Mouse (Mus musculus) activated CD4-positive, CD25-positive, alpha-beta regulatory T cell (primary cell): ENCODE measurements around the gene C1d. TPM values are rescaled to one million over a fixed set of nuclear protein-coding genes. Genes with fewer than 3 reads are reported as not detected.

Source experiments
- polyA plus RNA-seq, 2 experiments: library from polyadenylated mRNA; unstranded; fragments of 100-300 nt; shearing (Covaris generic); gene quantifications; one replicate each; pipeline ENCODE4 v1.2.1; 2017

The C1d gene
- 10 to 100 TPM; 54.9 to 87.0 TPM for polyA plus RNA-seq

DNA sequence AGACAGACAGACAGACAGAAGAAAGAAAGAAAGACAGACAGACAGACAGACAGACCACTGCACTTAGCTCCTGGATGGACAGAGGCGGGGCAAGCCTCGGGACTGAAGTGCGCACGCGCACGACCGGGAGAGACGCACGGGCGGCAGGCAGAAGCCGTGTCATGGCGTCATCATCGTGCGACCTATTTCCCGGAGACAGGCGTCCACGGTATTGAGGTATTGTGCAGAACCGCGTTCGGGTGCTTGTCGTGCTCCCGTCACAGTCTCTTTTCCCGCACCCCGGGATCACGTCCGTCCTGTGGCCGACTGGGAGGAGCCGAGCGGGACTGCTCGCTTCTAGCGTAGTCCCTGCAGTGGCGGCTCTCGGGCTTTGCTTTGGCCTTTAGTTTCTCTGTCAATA is at the start of gene C1d:
C1d (plus strand) TSS at position 137 of the 400 bp plus-strand sequence.

DNA sequence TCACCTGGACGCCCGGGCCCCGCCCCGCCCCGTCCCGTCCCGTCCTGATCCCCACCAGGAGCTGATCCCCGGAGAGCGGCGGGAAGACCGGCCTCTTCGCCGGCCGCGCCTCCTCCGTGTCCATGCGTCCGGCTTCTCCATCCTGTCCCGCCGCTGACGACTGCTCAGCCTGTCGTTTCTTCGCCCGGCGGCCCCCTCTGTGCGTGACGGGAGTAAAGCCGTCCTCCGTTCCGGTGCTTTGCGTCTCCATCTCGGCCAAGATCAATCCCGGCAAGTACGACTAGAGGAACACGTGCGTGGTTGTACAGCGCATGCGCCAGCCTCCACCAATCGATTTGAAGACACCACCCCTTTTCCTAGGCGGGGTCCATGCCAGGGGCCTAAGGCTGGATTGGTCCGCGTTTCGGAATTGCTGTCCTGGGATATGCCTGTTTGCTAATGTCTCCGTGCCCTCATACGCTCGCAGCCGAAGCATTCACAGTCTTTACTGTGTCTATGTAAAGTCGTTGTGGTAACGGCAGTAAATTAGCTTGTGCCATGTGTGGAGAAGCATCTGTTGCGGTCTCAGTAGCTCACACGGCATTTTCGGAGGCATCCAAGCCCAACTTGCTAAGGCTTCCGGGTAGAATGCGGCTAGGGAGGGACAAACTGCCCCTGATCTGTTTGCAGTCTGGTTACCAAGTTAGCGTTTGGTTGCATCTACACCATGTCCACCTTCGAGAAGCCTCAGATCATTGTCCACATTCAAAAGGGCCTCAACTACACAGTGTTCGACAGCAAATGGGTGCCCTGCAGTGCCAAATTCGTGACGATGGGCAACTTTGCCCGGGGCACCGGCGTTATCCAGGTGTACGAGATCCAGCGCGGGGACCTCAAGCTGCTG is 45.9 kb upstream of the C1d start, which contains the start of gene Pno1:
Pno1 (minus strand) TSS at position 311 of the 883 bp plus-strand sequence.

Other genes with a start within 250 kb of the C1d start
- 1 to 10 TPM; 3.5 to 4.0 TPM for gene Cnrip1, start 206.0 kb upstream of the C1d start, polyA plus RNA-seq
- 1 to 10 TPM; 4.7 to 5.7 TPM for gene Plek, start 205.2 kb upstream of the C1d start, polyA plus RNA-seq
- gene Ppp3r1, start 98.3 kb upstream of the C1d start, polyA plus RNA-seq = 100 to 1,000 TPM in 1 of 2 experiments, 10 to 100 TPM in 1; 93.5 to 106 TPM
- 10 to 100 TPM; 23.0 to 29.9 TPM for gene Wdr92, start 75.5 kb upstream of the C1d start, polyA plus RNA-seq
- 10 to 100 TPM; 48.8 to 54.7 TPM for gene Pno1, start 46.0 kb upstream of the C1d start, polyA plus RNA-seq